Mouse (Mus musculus) lung, adult 2 months (tissue): Measurements from ENCODE around the gene Itih1. TPM values are rescaled to one million over a fixed set of nuclear protein-coding genes. Genes with fewer than 3 reads are reported as not detected.

ENCODE experiments used
- DNase-seq: peaks from one replicate; pipeline ENCODE4 v3.0.0; 2022
- H3K4me1 ChIP-seq: fragments of 200-500 bp; 2 replicates; pipeline ENCODE4 v1.6.1; 2011; ENCODE audit warnings: low read length; ENCODE audit not compliant: control insufficient read depth, insufficient read depth
- H3K4me3 ChIP-seq: fragments of 200-500 bp; replicated peaks from 2 replicates; pipeline ENCODE3; 2011; ENCODE audit warnings: low read depth, mild to moderate bottlenecking, control low read depth, low read length; ENCODE audit errors: extremely low read depth
- CTCF ChIP-seq: fragments of 200-500 bp; IDR thresholded peaks from 2 replicates; pipeline ENCODE4 v1.5.1; 2011; ENCODE audit warnings: mild to moderate bottlenecking, low read length, control low read depth; ENCODE audit not compliant: insufficient read depth
- POLR2A ChIP-seq: fragments of 200-500 bp; IDR thresholded peaks from 2 replicates; pipeline ENCODE4 v1.6.1; 2011; ENCODE audit warnings: low read depth, mild to moderate bottlenecking, control low read depth, low read length, borderline replicate concordance; ENCODE audit errors: extremely low read depth
- WGBS: fragments of 180-500 bp; shearing (Covaris S2); methylation state at CpG from one replicate; pipeline ENCODE4 v1.1.7; 2018; 5-methylcytosine and 5-hydroxymethylcytosine counted together
- polyA plus RNA-seq: library from polyadenylated mRNA; depleted of rRNA; stranded (reverse); fragments of >200 nt; gene quantifications from 2 replicates; pipeline ENCODE4 v1.2.3, GENCODE M21; 2012

Gene Itih1
- polyA plus RNA-seq, 1 experiment = 1.4 TPM

- Histone ChIP-seq H3K4me3 (no peak overlapping the region), H3K4me1 (peaks cover 8% of the 10 kb centered on the region; the same call in 1 of the 2 replicates)
- no peak for TF ChIP-seq POLR2A
- peak; percentile 65 for TF ChIP-seq CTCF
- DNase-seq = peak; percentile 76
- WGBS = 41% methylated on average over 11 of the region's 11 CpGs
Observed at GRCm38 (mm10) chr14:30943860-30944674, 978 bp upstream of the Itih1 start.

- H3K4me1 ChIP-seq = peaks cover 8% of the 10 kb centered on the region; the same call in 1 of the 2 replicates
- no peak overlapping the region for H3K4me3 ChIP-seq
- WGBS = 73% methylated on average over 4 of the region's 4 CpGs
- no peak for TF ChIP-seq CTCF
- no peak for TF ChIP-seq POLR2A
- DNase-seq = no peak
Observed at GRCm38 (mm10) chr14:30942254-30942653, 835 bp downstream of the Itih1 start.

GRCm38 (mm10) chr14:30933351-30933750, 9.7 kb downstream of the Itih1 start:
- WGBS = 79% methylated on average over 9 of the region's 9 CpGs
- no peak overlapping the region for H3K4me3 ChIP-seq
- no peaks in the 10 kb centered on the region for H3K4me1 ChIP-seq
- no peak for DNase-seq
- TF ChIP-seq POLR2A (no peak), CTCF (no peak)

- TF ChIP-seq POLR2A (no peak), CTCF (no peak)
- H3K4me1 ChIP-seq = no peaks in the 10 kb centered on the region
- DNase-seq = no peak
- 87% methylated on average over 4 of the region's 4 CpGs for WGBS
- H3K4me3 ChIP-seq = no peak overlapping the region
Observed at GRCm38 (mm10) chr14:30930386-30930785, 12.7 kb downstream of the Itih1 start.

GRCm38 (mm10) chr14:30925492-30925891, 17.6 kb downstream of the Itih1 start:
- no peak for DNase-seq
- TF ChIP-seq POLR2A (no peak), CTCF (no peak)
- no peak overlapping the region for H3K4me3 ChIP-seq
- 87% methylated on average over 3 of the region's 3 CpGs for WGBS
- no peaks in the 10 kb centered on the region for H3K4me1 ChIP-seq

GRCm38 (mm10) chr14:30923375-30924105, 19.5 kb downstream of the Itih1 start, which contains the start of gene Itih3:
Gene Itih3, minus strand, starts transcription at chr14:30923760.
- no peak for DNase-seq
- 44% methylated on average over 6 of the region's 6 CpGs for WGBS
- Histone ChIP-seq H3K4me1 (no peaks in the 10 kb centered on the region), H3K4me3 (no peak within 1 kb of the TSS)
- TF ChIP-seq POLR2A = no peak
- TF ChIP-seq CTCF = no peak

GRCm38 (mm10) chr14:30922053-30922670, 20.9 kb downstream of the Itih1 start:
- TF ChIP-seq POLR2A = no peak
- no peak for TF ChIP-seq CTCF
- Histone ChIP-seq H3K4me3 (no peak overlapping the region), H3K4me1 (no peaks in the 10 kb centered on the region)
- no peak for DNase-seq
- 42% methylated on average over 8 of the region's 8 CpGs for WGBS

GRCm38 (mm10) chr14:30916516-30916915, 26.6 kb downstream of the Itih1 start:
- no peak for TF ChIP-seq POLR2A
- no peak for TF ChIP-seq CTCF
- no peaks in the 10 kb centered on the region for H3K4me1 ChIP-seq
- no peak overlapping the region for H3K4me3 ChIP-seq
- WGBS = 81% methylated on average over 1 of the region's 1 CpGs
- DNase-seq = no peak

- WGBS = 54% methylated on average over 5 of the region's 5 CpGs
- TF ChIP-seq CTCF (no peak), POLR2A (no peak)
- Histone ChIP-seq H3K4me1 (no peaks in the 10 kb centered on the region), H3K4me3 (no peak overlapping the region)
- no peak for DNase-seq
Observed at GRCm38 (mm10) chr14:30913404-30913803, 29.7 kb downstream of the Itih1 start.

GRCm38 (mm10) chr14:30912641-30913040, 30.4 kb downstream of the Itih1 start:
- DNase-seq = no peak
- no peak overlapping the region for H3K4me3 ChIP-seq
- TF ChIP-seq CTCF (no peak), POLR2A (no peak)
- H3K4me1 ChIP-seq = no peaks in the 10 kb centered on the region
- 86% methylated on average over 8 of the region's 8 CpGs for whole genome bisulfite sequencing
